Mouse (Mus musculus): ENCODE measurements around the gene Serpinf2. TPM values are rescaled to one million over a fixed set of nuclear protein-coding genes. Genes with fewer than 3 reads are reported as not detected.
A peak's percentile ranks its signal among the peaks of the same experiment; 100 is the strongest.
"Not testable (repeated sequence)": the region's sequence is repeated elsewhere in the genome, so short reads cannot be mapped to it uniquely, and the experiment has no call there.

Gene Serpinf2
- polyA plus RNA-seq, 1 experiment from 2014 or later, result 20.4 TPM

DNA sequence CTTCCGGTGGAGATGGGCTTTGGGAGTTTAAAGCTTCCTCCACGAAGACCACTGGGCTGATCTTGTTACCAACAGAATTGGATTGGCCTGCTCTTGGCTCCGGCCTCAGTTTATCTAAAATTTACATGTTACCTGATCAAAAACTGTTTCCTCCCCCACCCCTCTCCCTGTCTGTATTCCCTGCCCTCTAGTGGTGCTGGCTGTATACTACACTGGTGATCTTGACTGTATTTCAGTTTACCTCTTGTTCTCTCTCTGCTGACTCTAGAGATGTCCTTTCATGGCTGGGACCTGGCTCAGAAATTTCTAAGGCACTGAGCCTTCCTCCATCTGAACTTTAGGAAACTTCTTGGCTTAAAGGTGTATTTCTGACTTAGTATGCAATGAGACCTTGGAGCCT, 18.8 kb upstream of the Serpinf2 start:
- H3K36me3 ChIP-seq, result no peaks in the 10 kb centered on the region
- 18% methylated on average over 3 of the region's 3 CpGs for WGBS
- H3K4me2 ChIP-seq (replicated peaks), result 0 out of 2 replicates have a peak overlapping the region, but pooled peaks have one; percentile 3
- H3K4me3 ChIP-seq (replicated peaks), result no peak overlapping the region
- H3K9ac ChIP-seq, result no peak overlapping the region
- no peak overlapping the region for H3K27ac ChIP-seq
- H3K27me3 ChIP-seq (replicated peaks), result no peaks in the 10 kb centered on the region
- peaks cover 39% of the 10 kb centered on the region for H3K4me1 ChIP-seq (replicated peaks)
- ATAC-seq, result no peak
- H3K9me3 ChIP-seq, result no peaks in the 10 kb centered on the region

GRCm38 (mm10) chr11:75456440-75456871, 17.1 kb upstream of the Serpinf2 start:
- H3K4me1 ChIP-seq (replicated peaks), result peaks cover 26% of the 10 kb centered on the region
- H3K9me3 ChIP-seq, result no peaks in the 10 kb centered on the region
- no peak for ATAC-seq
- no peak overlapping the region for H3K4me2 ChIP-seq (replicated peaks)
- no peak overlapping the region for H3K9ac ChIP-seq
- 78% methylated on average over 7 of the region's 7 CpGs for WGBS
- H3K27ac ChIP-seq, result no peak overlapping the region
- no peaks in the 10 kb centered on the region for H3K27me3 ChIP-seq (replicated peaks)
- no peaks in the 10 kb centered on the region for H3K36me3 ChIP-seq
- no peak overlapping the region for H3K4me3 ChIP-seq (replicated peaks)

DNA sequence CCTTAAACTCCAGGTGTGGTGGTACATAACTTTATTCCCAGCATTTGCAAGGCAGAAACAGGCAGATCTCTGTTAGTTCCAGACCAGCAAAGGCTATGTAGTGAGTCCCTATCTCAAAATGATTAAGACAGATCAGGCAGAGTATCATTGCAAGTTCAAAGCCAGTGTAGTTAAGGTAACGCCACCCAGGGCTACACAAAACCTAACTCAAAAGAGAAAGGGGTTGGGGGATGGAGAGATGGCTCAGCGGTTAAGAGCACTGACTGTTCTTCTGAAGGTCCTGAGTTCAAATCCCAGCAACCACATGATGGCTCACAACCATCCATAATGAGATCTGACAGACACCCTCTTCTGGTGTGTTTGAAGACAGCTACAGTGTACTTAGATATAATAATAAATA, 16.6 kb upstream of the Serpinf2 start:
- WGBS, result 94% methylated on average over 2 of the region's 2 CpGs
- H3K4me2 ChIP-seq (replicated peaks); H3K9me3 ChIP-seq; H3K9ac ChIP-seq; H3K36me3 ChIP-seq; H3K27me3 ChIP-seq (replicated peaks); H3K27ac ChIP-seq; H3K4me3 ChIP-seq (replicated peaks); ATAC-seq: not testable (repeated sequence)
- H3K4me1 ChIP-seq (replicated peaks), result peaks cover 26% of the 10 kb centered on the region

DNA sequence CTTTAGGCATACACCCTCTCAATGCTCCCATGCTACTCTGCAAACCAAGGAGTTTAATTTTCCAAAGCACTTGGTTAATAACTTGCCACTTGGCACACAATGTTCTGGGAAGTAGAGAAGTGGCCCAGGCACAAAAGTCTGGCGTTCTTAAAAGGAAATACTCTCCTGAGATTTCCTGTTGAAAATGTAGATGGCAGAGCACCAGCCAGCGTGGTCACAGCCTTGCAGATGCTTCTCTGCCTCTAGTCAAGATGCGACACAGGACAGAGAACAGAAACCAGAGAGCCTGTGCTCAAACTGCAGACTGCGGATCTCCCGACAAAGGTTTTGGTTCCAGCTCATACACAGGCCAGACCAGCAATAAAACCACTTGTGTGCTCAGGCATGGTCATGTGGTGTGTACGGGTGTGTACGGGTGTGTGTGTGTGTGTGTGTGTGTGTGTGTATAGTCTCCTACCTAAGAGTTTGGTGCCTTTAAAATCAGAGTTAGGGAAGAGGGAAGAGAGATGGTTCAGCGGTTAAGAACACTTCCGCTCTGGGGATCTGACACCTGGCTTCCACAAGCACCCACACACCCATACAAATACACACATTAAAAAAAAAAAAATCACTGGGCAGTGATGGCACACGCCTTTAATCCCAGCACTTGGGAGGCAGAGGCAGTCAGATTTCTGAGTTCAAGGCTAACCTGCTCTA, 15.8 kb upstream of the Serpinf2 start:
- no peaks in the 10 kb centered on the region for H3K36me3 ChIP-seq
- peak overlapping the region; percentile 48 for H3K9ac ChIP-seq
- peaks cover 25% of the 10 kb centered on the region for H3K4me1 ChIP-seq (replicated peaks)
- peak overlapping the region; percentile 52 for H3K4me3 ChIP-seq (replicated peaks)
- no peaks in the 10 kb centered on the region for H3K9me3 ChIP-seq
- peak overlapping the region; percentile 91 for H3K4me2 ChIP-seq (replicated peaks)
- H3K27ac ChIP-seq, result peak overlapping the region; percentile 45; the same call in 1 of the 2 replicates
- 60% methylated on average over 10 of the region's 10 CpGs for WGBS
- no peaks in the 10 kb centered on the region for H3K27me3 ChIP-seq (replicated peaks)
- no peak for ATAC-seq

DNA sequence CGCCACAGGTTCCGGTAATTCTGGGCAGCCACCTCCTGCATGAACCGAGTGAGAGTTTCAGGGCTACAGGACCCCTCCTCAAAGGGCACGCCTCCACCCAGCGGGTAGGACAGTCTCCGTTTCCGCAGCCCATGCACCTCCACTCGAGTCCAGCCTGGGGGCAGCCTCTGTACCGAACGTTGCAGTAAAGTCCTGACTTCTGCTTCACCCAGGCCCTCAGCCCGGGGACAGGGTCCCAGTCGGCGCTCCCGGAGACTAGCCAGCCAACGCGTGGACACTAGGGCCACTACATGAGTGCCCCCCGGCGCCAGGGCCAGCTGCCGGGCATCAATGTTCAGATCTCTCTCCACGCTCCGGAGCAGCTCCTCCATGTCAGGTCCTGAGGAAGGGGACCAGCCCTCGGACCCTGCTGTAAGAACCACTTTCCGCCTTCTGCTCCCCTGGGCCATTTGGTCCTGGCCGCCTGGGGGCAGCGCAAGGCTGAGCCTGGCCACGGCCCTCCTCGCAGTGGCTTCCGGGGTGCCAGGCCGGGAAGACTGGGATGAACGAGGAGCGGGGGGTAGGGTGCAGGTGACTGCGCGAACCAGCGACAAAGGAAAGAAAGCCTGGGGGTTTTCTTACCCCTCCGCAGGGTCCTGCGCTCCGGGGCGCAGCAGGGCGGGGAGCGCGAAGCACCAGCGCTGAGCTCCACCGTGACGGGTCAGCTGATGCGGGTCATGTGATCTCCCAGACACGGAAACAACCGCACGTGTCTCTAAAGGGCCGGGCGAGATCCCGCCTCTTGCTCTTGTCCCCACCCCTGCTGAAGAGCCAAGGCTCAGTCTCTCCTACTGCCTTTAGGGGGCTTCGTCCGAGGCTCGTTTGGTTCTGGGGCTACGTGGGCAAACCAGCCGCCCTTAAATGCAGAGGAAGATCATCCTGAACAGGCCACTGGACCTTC, 14.9 kb upstream of the Serpinf2 start, which contains the start of gene Wdr81:
Gene Wdr81, minus strand, starts transcription at position 727 of the 940 bp plus-strand sequence.
- peak; percentile 96 for ATAC-seq
- H3K9ac ChIP-seq, result peak within 1 kb of the TSS; percentile 50
- no peaks in the 10 kb centered on the region for H3K36me3 ChIP-seq
- H3K4me1 ChIP-seq (replicated peaks), result peaks cover 20% of the 10 kb centered on the region
- WGBS, result 2% methylated on average over 56 of the region's 56 CpGs
- H3K27me3 ChIP-seq (replicated peaks), result no peaks in the 10 kb centered on the region
- peak within 1 kb of the TSS; percentile 91 for H3K4me2 ChIP-seq (replicated peaks)
- H3K9me3 ChIP-seq, result no peaks in the 10 kb centered on the region
- H3K4me3 ChIP-seq (replicated peaks), result peak within 1 kb of the TSS; percentile 52
- peak within 1 kb of the TSS; percentile 45; the same call in 1 of the 2 replicates for H3K27ac ChIP-seq

GRCm38 (mm10) chr11:75452812-75453557, 13.6 kb upstream of the Serpinf2 start:
- H3K36me3 ChIP-seq, result 0 out of 2 replicates have a peak, but pooled peaks cover 3% of the 10 kb centered on the region
- ATAC-seq, result no peak
- H3K4me3 ChIP-seq (replicated peaks), result peak overlapping the region; percentile 52; the same call in 1 of the 2 replicates
- no peak overlapping the region for H3K27ac ChIP-seq
- WGBS, result 91% methylated on average over 31 of the region's 31 CpGs
- H3K9me3 ChIP-seq, result no peaks in the 10 kb centered on the region
- peak overlapping the region; percentile 91 for H3K4me2 ChIP-seq (replicated peaks)
- H3K4me1 ChIP-seq (replicated peaks), result peaks cover 19% of the 10 kb centered on the region
- H3K27me3 ChIP-seq (replicated peaks), result no peaks in the 10 kb centered on the region
- no peak overlapping the region for H3K9ac ChIP-seq

DNA sequence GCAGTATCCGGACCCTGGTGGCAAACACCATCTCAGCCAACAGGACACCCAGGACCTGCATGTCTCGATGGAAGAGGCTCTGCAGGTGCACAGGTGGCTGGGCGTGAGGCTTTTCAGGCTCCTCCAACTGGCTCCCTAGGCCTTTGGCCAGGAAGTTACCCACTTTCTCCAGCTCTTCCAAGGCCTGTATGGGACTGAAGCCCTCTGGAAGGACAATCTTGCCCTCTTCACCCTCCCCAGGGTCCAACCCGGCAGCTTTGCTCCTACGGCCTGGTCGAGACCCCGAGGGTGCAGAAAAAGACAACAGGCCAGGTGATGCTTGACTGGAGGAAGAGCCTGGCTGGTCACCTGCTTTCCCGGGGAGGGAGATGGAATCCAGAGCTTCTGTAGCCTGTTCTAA, 12.7 kb upstream of the Serpinf2 start:
- Histone ChIP-seq H3K27me3 (replicated peaks) (no peaks in the 10 kb centered on the region), H3K36me3 (0 out of 2 replicates have a peak, but pooled peaks cover 3% of the 10 kb centered on the region), H3K4me1 (replicated peaks) (peaks cover 19% of the 10 kb centered on the region), H3K4me3 (replicated peaks) (no peak overlapping the region), H3K9me3 (no peaks in the 10 kb centered on the region), H3K4me2 (replicated peaks) (no peak overlapping the region), H3K27ac (no peak overlapping the region), H3K9ac (no peak overlapping the region)
- WGBS, result 90% methylated on average over 8 of the region's 8 CpGs
- ATAC-seq, result no peak

DNA sequence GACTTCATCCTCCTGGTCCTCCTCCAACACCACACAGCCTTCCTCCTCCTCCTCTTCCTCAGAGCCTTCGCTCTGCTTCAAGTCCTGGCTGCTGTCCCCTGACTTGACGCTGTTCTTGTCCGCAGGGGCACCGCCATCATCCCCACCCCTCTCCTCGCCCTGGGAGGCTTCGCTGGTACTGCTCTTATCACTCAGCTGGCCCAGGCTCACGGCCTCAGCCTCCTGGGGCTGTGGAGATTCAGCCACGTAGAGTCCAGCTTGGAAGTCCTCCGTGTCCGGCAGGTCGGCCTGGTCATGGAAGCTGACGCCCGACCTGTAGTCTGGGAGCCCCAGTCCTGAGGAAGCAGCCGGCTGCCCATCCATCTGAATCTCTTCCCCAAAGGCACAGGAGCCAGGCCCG, 11.5 kb upstream of the Serpinf2 start:
- 0 out of 2 replicates have a peak, but pooled peaks cover 3% of the 10 kb centered on the region for H3K36me3 ChIP-seq
- ATAC-seq, result no peak

DNA sequence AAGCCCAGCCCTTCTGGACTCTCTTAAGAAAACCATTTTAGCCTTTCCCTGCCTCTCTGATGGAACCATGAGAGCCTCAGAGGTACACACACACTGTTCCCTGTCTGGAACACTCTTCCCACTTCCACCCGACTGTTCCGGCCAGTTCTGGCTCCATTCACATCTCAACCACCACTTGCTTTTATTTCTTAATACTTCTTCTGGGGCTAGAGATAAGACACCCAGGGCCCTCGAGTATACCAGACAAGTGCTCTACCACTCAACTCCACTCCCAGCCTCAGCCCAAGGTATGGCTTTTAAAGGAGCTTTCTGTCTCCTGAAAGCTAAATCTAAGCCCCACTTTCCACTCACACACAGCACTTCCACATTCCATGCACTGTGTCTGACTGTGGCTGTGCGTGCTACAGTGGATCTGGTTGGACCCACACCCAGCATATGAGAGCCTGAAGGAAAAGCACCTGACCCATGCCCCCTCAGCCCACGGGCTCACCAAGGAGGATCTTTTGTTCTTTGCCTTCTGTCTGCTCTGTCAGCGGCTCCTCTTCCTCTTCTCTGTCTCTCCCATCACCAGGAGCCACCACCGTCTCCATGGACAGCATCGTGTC, 11.0 kb upstream of the Serpinf2 start:
- Histone ChIP-seq H3K36me3 (0 out of 2 replicates have a peak, but pooled peaks cover 3% of the 10 kb centered on the region), H3K4me1 (replicated peaks) (peaks cover 19% of the 10 kb centered on the region), H3K9me3 (no peaks in the 10 kb centered on the region), H3K27ac (no peak overlapping the region), H3K4me2 (replicated peaks) (no peak overlapping the region), H3K4me3 (replicated peaks) (no peak overlapping the region), H3K9ac (no peak overlapping the region; the same call in 1 of the 2 replicates), H3K27me3 (replicated peaks) (no peaks in the 10 kb centered on the region)
- 82% methylated on average over 8 of the region's 8 CpGs for WGBS
- no peak for ATAC-seq

More for the DNA sequence above, 11.5 kb upstream of the Serpinf2 start:
- H3K9ac ChIP-seq, result no peak overlapping the region; the same call in 1 of the 2 replicates
- peaks cover 19% of the 10 kb centered on the region for H3K4me1 ChIP-seq (replicated peaks)
- no peak overlapping the region for H3K27ac ChIP-seq
- H3K27me3 ChIP-seq (replicated peaks), result no peaks in the 10 kb centered on the region
- H3K4me3 ChIP-seq (replicated peaks), result no peak overlapping the region
- 83% methylated on average over 15 of the region's 15 CpGs for WGBS
- no peaks in the 10 kb centered on the region for H3K9me3 ChIP-seq
- no peak overlapping the region for H3K4me2 ChIP-seq (replicated peaks)

DNA sequence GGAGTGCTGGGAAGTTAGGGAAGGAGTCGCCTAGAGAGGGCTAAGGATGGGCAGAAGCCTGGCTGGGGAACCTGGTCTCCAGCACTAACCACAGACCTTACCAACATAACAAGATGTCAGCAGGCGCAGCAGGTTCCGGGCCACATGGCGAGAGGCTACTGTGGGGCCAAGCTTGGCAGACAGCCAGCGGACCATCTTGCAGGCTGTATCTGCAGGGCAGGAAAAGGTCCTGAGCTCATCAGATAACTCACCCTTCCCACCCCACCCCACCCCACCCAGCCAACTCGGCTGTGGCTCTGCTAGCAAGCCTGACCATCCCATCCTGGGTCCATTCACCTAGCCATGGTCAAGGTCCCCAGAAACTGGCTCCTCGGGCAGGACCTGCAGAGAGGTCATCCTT, 10.3 kb upstream of the Serpinf2 start:
- Histone ChIP-seq H3K4me1 (replicated peaks) (peaks cover 13% of the 10 kb centered on the region), H3K36me3 (0 out of 2 replicates have a peak, but pooled peaks cover 3% of the 10 kb centered on the region), H3K27me3 (replicated peaks) (no peaks in the 10 kb centered on the region), H3K4me3 (replicated peaks) (no peak overlapping the region), H3K9ac (no peak overlapping the region), H3K4me2 (replicated peaks) (no peak overlapping the region), H3K27ac (no peak overlapping the region), H3K9me3 (no peaks in the 10 kb centered on the region)
- WGBS, result 60% methylated on average over 7 of the region's 7 CpGs
- ATAC-seq, result no peak

DNA sequence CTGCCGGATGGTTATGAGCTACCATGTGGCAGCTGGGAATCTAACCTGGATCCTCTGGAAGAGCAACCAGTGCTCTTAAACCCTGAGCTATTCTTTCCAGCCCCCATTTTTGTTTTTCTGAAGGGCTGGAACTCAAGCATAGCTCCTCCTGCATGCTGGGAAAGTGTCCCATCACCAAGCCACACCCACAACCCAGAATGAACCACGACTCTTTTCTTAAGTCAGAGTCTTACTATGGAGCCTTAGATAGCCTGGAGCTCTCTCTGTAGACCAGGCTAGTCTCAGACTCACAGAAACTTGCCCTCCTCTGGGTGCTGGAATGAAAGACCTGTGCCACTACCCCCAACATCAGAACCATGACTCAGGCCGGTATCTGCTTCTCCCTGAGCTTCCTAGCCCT, 9.2 kb upstream of the Serpinf2 start:
- H3K27ac ChIP-seq, result no peak overlapping the region
- ATAC-seq, result no peak
- H3K9me3 ChIP-seq, result no peaks in the 10 kb centered on the region
- WGBS, result 85% methylated on average over 3 of the region's 3 CpGs
- H3K4me2 ChIP-seq (replicated peaks), result no peak overlapping the region
- no peaks in the 10 kb centered on the region for H3K27me3 ChIP-seq (replicated peaks)
- H3K9ac ChIP-seq, result no peak overlapping the region
- peaks cover 7% of the 10 kb centered on the region for H3K4me1 ChIP-seq (replicated peaks)
- H3K36me3 ChIP-seq, result peaks cover 3% of the 10 kb centered on the region; the same call in 1 of the 2 replicates
- H3K4me3 ChIP-seq (replicated peaks), result no peak overlapping the region
